Mouse (Mus musculus) layer of hippocampus, adult 2 months (tissue): ENCODE measurements around the gene Zdhhc11. TPM values are rescaled to one million over a fixed set of nuclear protein-coding genes. Genes with fewer than 3 reads are reported as not detected.

ENCODE experiments used
- DNase-seq, 2 experiments: peaks; one replicate each; pipeline ENCODE4 v3.0.0; 2022; ENCODE audit warnings: low spot score in 2 of 2
- H3K27ac ChIP-seq: fragments of 200-600 bp; 2 replicates; pipeline ENCODE4 v1.8.1; 2022
- H3K4me3 ChIP-seq: fragments of 200-600 bp; 2 replicates; pipeline ENCODE4 v1.8.1; 2022; ENCODE audit warnings: mild to moderate bottlenecking
- CTCF ChIP-seq: fragments of 200-600 bp; conservative IDR thresholded peaks from 2 replicates; pipeline ENCODE4 v1.8.1; 2022; ENCODE audit warnings: antibody characterized with exemption, mild to moderate bottlenecking, moderate library complexity
- long read RNA-seq, 2 experiments: library from polyadenylated mRNA; stranded (forward); transcript quantifications; one replicate each; pipeline ENCODE4 v2.0.0; 2021; ENCODE audit warnings: borderline mapping rate in 2 of 2
- total RNA-seq, 2 experiments: library from RNA; stranded (reverse); gene quantifications; 2 replicates each; pipeline ENCODE4 v1.2.3; 2021

The Zdhhc11 gene
- total RNA-seq, result not detected
- long read RNA-seq, experiment 1, result 0 reads
- long read RNA-seq, experiment 2, result 0 reads

GRCm38 (mm10) chr13:73963551-73963950 is at the start of gene Zdhhc11:
Gene Zdhhc11, plus strand, starts transcription at chr13:73963851.
- Histone ChIP-seq H3K27ac (no peak within 1 kb of the TSS), H3K4me3 (no peak within 1 kb of the TSS)
- no peak for DNase-seq
- TF ChIP-seq CTCF, result no peak

GRCm38 (mm10) chr13:73932201-73932600 is 31.4 kb upstream of the Zdhhc11 start:
- no peak overlapping the region for H3K4me3 ChIP-seq
- no peak for DNase-seq
- TF ChIP-seq CTCF, result no peak
- H3K27ac ChIP-seq, result no peak overlapping the region

GRCm38 (mm10) chr13:73936938-73937320 is 26.7 kb upstream of the Zdhhc11 start:
- H3K27ac ChIP-seq, result no peak overlapping the region
- peak overlapping the region; percentile 84 for H3K4me3 ChIP-seq
- DNase-seq, result no peak
- TF ChIP-seq CTCF, result no peak

GRCm38 (mm10) chr13:73937321-73938176 is 26.1 kb upstream of the Zdhhc11 start, which contains the start of the genes Trip13 and Brd9:
Gene Trip13, minus strand, starts transcription at chr13:73937784.
Gene Brd9, plus strand, starts transcription at chr13:73937811.
- H3K4me3 ChIP-seq, result peak within 1 kb of the TSS; percentile 84
- peak within 1 kb of the TSS; percentile 90 for H3K27ac ChIP-seq
- DNase-seq, result peak; percentile 85 to 90
- 0 out of 2 replicates have a peak, but pooled peaks have one; percentile 4 for TF ChIP-seq CTCF

GRCm38 (mm10) chr13:73938177-73938560 is 25.5 kb upstream of the Zdhhc11 start:
- H3K27ac ChIP-seq, result peak overlapping the region; percentile 90
- H3K4me3 ChIP-seq, result peak overlapping the region; percentile 84
- TF ChIP-seq CTCF, result no peak; the same call in 1 of the 2 replicates
- DNase-seq, result no peak

GRCm38 (mm10) chr13:73939101-73939500 is 24.6 kb upstream of the Zdhhc11 start:
- H3K4me3 ChIP-seq, result peak overlapping the region; percentile 84; the same call in 1 of the 2 replicates
- DNase-seq, result no peak
- no peak overlapping the region; the same call in 1 of the 2 replicates for H3K27ac ChIP-seq
- TF ChIP-seq CTCF, result no peak

- no peak for DNase-seq
- TF ChIP-seq CTCF, result no peak
Measured at GRCm38 (mm10) chr13:73944606-73945005, 19.0 kb upstream of the Zdhhc11 start.

GRCm38 (mm10) chr13:73953551-73954130 is 10.0 kb upstream of the Zdhhc11 start:
- H3K27ac ChIP-seq, result peak overlapping the region; percentile 72
- no peak for TF ChIP-seq CTCF
- H3K4me3 ChIP-seq, result no peak overlapping the region
- DNase-seq, result peak in 1 of 2 experiments; percentile 42

More at GRCm38 (mm10) chr13:73944606-73945005, 19.0 kb upstream of the Zdhhc11 start:
- Histone ChIP-seq H3K4me3 (no peak overlapping the region), H3K27ac (no peak overlapping the region)

- Histone ChIP-seq H3K27ac (peak overlapping the region; percentile 72), H3K4me3 (no peak overlapping the region)
- no peak for DNase-seq
- TF ChIP-seq CTCF, result no peak
Measured at GRCm38 (mm10) chr13:73954666-73955065, 9.0 kb upstream of the Zdhhc11 start.

- no peak for TF ChIP-seq CTCF
- Histone ChIP-seq H3K27ac (peak overlapping the region; percentile 72; the same call in 1 of the 2 replicates), H3K4me3 (no peak overlapping the region)
- no peak for DNase-seq
Measured at GRCm38 (mm10) chr13:73955531-73955930, 8.1 kb upstream of the Zdhhc11 start.

- Histone ChIP-seq H3K27ac (peak overlapping the region; percentile 74), H3K4me3 (no peak overlapping the region)
- peak in 1 of 2 experiments; percentile 49 for DNase-seq
- TF ChIP-seq CTCF, result no peak
Measured at GRCm38 (mm10) chr13:73960117-73960652, 3.5 kb upstream of the Zdhhc11 start.

GRCm38 (mm10) chr13:73961177-73961576 is 2.5 kb upstream of the Zdhhc11 start:
- Histone ChIP-seq H3K4me3 (no peak overlapping the region), H3K27ac (peak overlapping the region; percentile 74)
- DNase-seq, result no peak
- TF ChIP-seq CTCF, result peak; percentile 66
